18 mouse cellular contexts compared by ENCODE assay signal in the genomic region with DNA sequence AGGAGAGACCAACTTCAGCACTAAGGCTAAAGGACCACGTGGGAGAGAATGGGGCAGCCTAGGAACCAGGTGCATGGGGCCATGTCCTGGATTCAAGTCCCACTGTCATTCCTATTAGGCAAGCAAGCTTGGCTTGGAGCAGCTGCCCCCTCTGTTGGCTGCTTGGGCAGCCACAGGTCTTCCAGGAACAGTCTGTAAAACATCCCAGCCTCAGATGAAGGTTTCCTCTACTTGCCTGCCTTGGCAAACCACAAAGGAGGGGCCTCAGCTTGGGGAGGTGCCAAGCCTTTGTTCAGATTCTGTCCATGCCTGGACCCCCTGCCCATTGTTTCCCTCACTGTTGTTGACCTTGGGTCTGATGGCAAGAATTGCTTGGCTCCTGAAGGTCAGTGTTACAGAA. TPM values are rescaled to one million over a fixed set of nuclear protein-coding genes. Genes with fewer than 3 reads are reported as not detected.
DNase-seq lines count a peak whose midpoint lies in the region; ATAC-seq and TF ChIP-seq lines count a peak whose summit lies in the region.
"Had no signal": no experiment of that assay in that cellular context is flagged by ENCODE, and none has a peak within 500 bp of the region (broad histone marks: within the 10 kb centered on the region; RNA-seq: fewer than 3 reads in every experiment).

No protein-coding gene starts in this region.

- DNase-seq in layer of hippocampus, adult 2 months (ENCODE audit: low spot score in 2 of 2), result no peak
- no peak for DNase-seq in layer of hippocampus, postnatal 25 days (ENCODE audit: extremely low spot score in 1 of 2, low spot score in 1 of 2)
- DNase-seq in lung, postnatal 36 days, result peak; percentile 60
- no peak for DNase-seq in gastrocnemius, postnatal 10 days
- DNase-seq in thymus, postnatal 36 days, result no peak
- DNase-seq in layer of hippocampus, adult 18-20 months (ENCODE audit: low spot score in 2 of 2), result no peak
- DNase-seq: cerebellum, postnatal 10 days; right cerebral cortex, postnatal 25 days; thymus, adult 2 months had no signal

- no peak overlapping the region for H3K27ac ChIP-seq in layer of hippocampus, adult 2 months
- peak overlapping the region; percentile 78 for H3K27ac ChIP-seq in bone marrow, adult 2 months (ENCODE audit: control insufficient read depth, insufficient read depth, low read depth, low read length, poor library complexity)
- H3K27ac ChIP-seq in intestine, embryonic 16.5 days (ENCODE audit: low read length), result peak overlapping the region; percentile 66
- H3K27ac ChIP-seq: embryonic facial prominence, embryonic 10.5 days; hindbrain, embryonic 13.5 days had no signal

- H3K4me1 ChIP-seq in bone marrow, adult 2 months (ENCODE audit: control insufficient read depth, insufficient read depth, low read length), result peaks cover 9% of the 10 kb centered on the region
- peaks cover 40% of the 10 kb centered on the region for H3K4me1 ChIP-seq in intestine, embryonic 16.5 days (ENCODE audit: control insufficient read depth, insufficient read depth, low read length)
- H3K4me1 ChIP-seq: hindbrain, embryonic 13.5 days had no signal

- 44% methylated on average over 1 of the region's 1 CpGs for WGBS in bone marrow, adult 2 months
- 44% methylated on average over 1 of the region's 1 CpGs for WGBS in intestine, embryonic 16.5 days

- 0 out of 2 replicates have a peak, but pooled peaks have one; percentile 23 for TF ChIP-seq CTCF in layer of hippocampus, adult 2 months (conservative IDR thresholded peaks at IDR 0.05)
- peak; percentile 23; the same call in 1 of the 2 replicates for TF ChIP-seq CTCF in bone marrow, adult 2 months (IDR thresholded peaks at IDR 0.05; ENCODE audit: control insufficient read depth, insufficient read depth, low read length)

- H3K4me3 ChIP-seq in layer of hippocampus, adult 2 months, result no peak overlapping the region
- no peak overlapping the region for H3K4me3 ChIP-seq in bone marrow, adult 2 months (replicated peaks; ENCODE audit: control insufficient read depth, low read depth, low read length)
- H3K4me3 ChIP-seq in intestine, embryonic 16.5 days (ENCODE audit: low read length), result no peak overlapping the region
- H3K4me3 ChIP-seq: embryonic facial prominence, embryonic 10.5 days; hindbrain, embryonic 13.5 days had no signal

- peak overlapping the region; percentile 3; the same call in 1 of the 2 replicates for H3K4me2 ChIP-seq in intestine, embryonic 16.5 days (ENCODE audit: low read depth, low read length)
- H3K4me2 ChIP-seq: hindbrain, embryonic 13.5 days had no signal

- ATAC-seq in intestine, embryonic 16.5 days, result peak; percentile 39
- ATAC-seq: forebrain, embryonic 14.5 days had no signal

- H3K9me3 ChIP-seq in intestine, embryonic 16.5 days (ENCODE audit: control insufficient read depth, low read length), result no peaks in the 10 kb centered on the region
- H3K9me3 ChIP-seq: embryonic facial prominence, embryonic 10.5 days; hindbrain, embryonic 13.5 days had no signal

- no peaks in the 10 kb centered on the region for H3K36me3 ChIP-seq in intestine, embryonic 16.5 days (ENCODE audit: control insufficient read depth, insufficient read depth, low read length)
- H3K36me3 ChIP-seq: embryonic facial prominence, embryonic 10.5 days; hindbrain, embryonic 13.5 days had no signal

- no peak overlapping the region for H3K9ac ChIP-seq in intestine, embryonic 16.5 days (ENCODE audit: low read depth, low read length)
- H3K9ac ChIP-seq: hindbrain, embryonic 13.5 days had no signal

- no peaks in the 10 kb centered on the region for H3K27me3 ChIP-seq in intestine, embryonic 16.5 days (replicated peaks; ENCODE audit: control insufficient read depth, insufficient read depth, low read length)

- TF ChIP-seq POLR2A in bone marrow, adult 2 months (IDR thresholded peaks at IDR 0.05; ENCODE audit: borderline replicate concordance, control insufficient read depth, low read depth, low read length), result no peak

RNA-seq across cellular contexts. Expression of a gene that starts 11.4 kb away (rescaled TPM):
- under 1 TPM; 0.39 to 0.72 TPM for total RNA-seq in layer of hippocampus, adult 2 months (2021)
- total RNA-seq in layer of hippocampus, postnatal 25 days (2021), result under 1 TPM; 0.70 to 0.74 TPM
- polyA plus RNA-seq in bone marrow, adult 2 months (2011; ENCODE audit: insufficient read depth, insufficient read length, low replicate concordance, missing spikeins), result 226 and 325 TPM in 2 replicates
- polyA plus RNA-seq in intestine, embryonic 16.5 days (2015; fragmentation: Nextera tagmentation; extraction: Ambion mirVana), result 21.8 and 23.2 TPM in 2 replicates
- total RNA-seq in gastrocnemius, postnatal 10 days (2021), result 100 to 1,000 TPM; 127 to 167 TPM
- total RNA-seq in layer of hippocampus, adult 18-20 months (2021), result 1 to 10 TPM in 1 of 2 experiments, under 1 TPM in 1; 0.43 to 1.2 TPM

RNA-seq across cellular contexts. Expression of a gene that starts 51.3 kb away (rescaled TPM):
- not detected for total RNA-seq in layer of hippocampus, adult 2 months (2021)
- not detected for total RNA-seq in layer of hippocampus, postnatal 25 days (2021)
- not detected in 2 replicates for polyA plus RNA-seq in bone marrow, adult 2 months (2011; ENCODE audit: insufficient read depth, insufficient read length, low replicate concordance, missing spikeins)
- polyA plus RNA-seq in intestine, embryonic 16.5 days (2015; fragmentation: Nextera tagmentation; extraction: Ambion mirVana), result 0.32 and 0.46 TPM in 2 replicates
- not detected for total RNA-seq in gastrocnemius, postnatal 10 days (2021)
- not detected for total RNA-seq in layer of hippocampus, adult 18-20 months (2021)
- total RNA-seq: heart, adult 8-10 months; left cerebral cortex, adult 8-10 months; neutrophil, adult 5-6 weeks had no signal
- polyA plus RNA-seq: brain, embryonic 14.5 days; embryonic facial prominence, embryonic 10.5 days; forebrain, embryonic 14.5 days; hindbrain, embryonic 13.5 days had no signal

Comparison
In these comparisons a context has a peak if more than half of its experiments do, and no peak if none do; other contexts are left out.
1. RNA of a gene that starts 11.4 kb away (total RNA-seq): 127 to 167 TPM in gastrocnemius, postnatal 10 days; 0.43 to 1.2 TPM in layer of hippocampus, adult 18-20 months, 0.70 to 0.74 TPM in layer of hippocampus, postnatal 25 days and 0.39 to 0.72 TPM in layer of hippocampus, adult 2 months; every median in the first group is over 10 times any median in the second.